Mouse (Mus musculus) layer of hippocampus, adult 11-12 months (tissue): Measurements from ENCODE around the gene Atp4a.
"Not testable (repeated sequence)": the region's sequence is repeated elsewhere in the genome, so short reads cannot be mapped to it uniquely, and the experiment has no call there.

Experiments
- DNase-seq: peaks from one replicate; pipeline ENCODE4 v3.0.0; 2022; ENCODE audit warnings: low spot score

The Atp4a gene

DNA sequence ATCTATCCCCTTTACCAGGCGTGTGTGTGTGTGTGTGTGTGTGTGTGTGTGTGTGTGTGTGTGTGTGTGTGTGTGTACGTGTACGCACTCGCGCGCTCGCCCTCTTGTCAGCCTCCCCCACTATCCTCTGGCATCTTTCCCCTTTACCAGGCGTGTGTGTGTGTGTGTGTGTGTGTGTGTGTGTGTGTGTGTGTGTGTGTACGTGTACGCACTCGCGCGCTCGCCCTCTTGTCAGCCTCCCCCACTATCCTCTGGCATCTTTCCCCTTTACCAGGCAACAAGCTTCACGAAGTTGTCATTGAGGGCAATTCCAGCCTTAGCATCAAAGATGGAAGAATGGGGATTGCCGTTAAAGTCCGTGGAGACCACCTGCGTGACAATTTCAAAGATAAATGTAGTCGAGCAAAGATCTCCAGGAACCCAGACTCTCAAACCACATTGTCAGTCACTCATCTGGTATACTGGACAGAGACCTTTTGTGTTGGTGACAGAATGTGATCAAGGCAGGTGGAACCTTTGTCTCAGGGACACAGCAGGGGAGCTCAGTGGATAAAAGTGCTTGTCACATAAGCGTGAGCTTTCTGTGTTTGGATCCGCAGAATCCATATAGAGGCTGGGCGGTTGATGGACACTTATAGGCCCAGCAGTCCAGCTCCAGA is 18.2 kb downstream of the Atp4a start:
- not testable (repeated sequence) for DNase-seq

DNA sequence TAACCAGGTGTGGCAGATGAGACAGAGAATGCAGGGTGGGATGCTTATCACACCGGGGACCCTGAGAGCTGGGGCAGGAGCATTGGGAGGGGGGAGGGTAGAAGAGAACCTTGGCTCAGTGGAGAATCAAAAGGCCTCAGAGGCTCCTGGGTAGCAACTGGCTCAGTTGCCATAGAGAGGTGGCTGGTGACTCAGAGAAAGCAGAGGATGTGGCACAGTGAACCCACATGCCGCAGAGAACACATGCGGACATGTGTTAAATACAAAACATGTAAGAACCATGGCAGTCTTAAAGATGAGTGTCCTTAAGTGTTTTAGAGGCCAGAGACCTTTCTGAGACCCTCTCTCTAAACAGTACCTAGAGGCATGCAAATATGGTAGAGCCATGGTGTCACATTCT is 24.2 kb downstream of the Atp4a start:
- no peak for DNase-seq

DNA sequence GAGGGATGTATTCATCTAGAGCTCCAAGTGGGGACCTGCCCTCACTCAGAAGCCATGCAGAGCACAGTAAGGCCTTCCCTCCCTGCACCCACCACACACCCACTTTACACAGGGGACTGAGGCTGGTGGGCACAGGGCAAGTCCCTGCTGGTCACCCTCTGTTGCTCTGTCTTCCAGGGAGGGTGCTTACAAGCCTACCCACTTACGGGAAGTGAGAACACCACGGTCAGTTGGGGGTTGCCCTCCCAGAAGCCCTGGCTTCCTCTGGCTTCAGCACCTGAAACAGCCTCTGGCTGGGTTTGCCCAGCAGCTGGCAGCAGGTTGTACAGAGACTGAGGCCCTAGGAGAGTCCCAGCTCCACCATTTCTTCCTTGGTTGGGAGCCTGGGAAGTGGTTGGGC is 30.6 kb downstream of the Atp4a start:
- DNase-seq, result not testable (repeated sequence)

DNA sequence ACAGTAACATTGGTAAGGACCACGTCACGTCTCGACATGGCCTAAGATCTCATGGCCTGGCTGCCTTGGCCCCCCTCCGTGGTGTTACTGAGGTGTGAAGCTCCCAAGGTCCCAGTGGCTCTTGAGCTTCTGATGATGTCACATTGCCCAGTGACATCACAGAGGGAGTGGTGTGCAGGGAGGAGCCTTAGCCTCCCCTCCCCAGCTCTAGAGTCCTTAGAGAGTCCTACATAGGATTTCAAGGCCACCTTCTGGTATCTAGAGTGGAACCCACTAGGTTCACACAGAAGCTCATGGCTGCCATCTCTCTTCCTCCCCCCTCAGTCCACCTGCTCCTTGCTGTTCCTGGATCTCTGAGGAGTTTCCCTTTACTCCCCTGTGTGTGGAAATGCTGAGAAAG is 31.6 kb downstream of the Atp4a start, which contains the start of gene Gapdhs:
Gapdhs (minus strand) TSS at position 65 of the 400 bp plus-strand sequence.
- DNase-seq, result not testable (repeated sequence)

DNA sequence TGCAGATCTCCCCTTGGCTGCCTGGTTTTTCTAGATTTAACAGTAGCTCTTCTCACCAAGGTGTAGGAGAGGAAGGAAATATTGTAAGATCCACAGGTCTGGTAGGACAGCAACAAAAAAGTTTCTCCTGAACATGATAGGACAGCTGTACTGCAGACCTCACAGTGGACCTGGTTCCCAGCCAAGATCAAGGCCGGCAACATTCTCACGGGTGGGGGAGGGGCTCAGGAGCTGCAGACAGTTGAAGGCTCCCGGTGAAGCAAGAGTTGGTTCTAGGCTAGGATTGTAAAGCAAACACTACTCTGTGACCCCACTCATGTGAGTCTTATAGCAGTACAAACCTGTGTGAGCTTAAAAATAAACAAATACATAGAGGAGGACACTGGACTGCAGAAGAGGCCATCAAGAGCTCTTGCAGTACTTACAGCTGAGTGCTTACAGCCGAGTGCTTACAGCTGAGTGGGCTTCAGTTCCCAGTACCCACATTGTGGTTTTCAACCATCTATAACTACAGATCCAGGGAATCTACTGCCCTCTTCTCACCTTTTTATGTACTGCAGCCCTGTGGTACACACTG is 32.1 kb downstream of the Atp4a start:
- DNase-seq, result no peak

DNA sequence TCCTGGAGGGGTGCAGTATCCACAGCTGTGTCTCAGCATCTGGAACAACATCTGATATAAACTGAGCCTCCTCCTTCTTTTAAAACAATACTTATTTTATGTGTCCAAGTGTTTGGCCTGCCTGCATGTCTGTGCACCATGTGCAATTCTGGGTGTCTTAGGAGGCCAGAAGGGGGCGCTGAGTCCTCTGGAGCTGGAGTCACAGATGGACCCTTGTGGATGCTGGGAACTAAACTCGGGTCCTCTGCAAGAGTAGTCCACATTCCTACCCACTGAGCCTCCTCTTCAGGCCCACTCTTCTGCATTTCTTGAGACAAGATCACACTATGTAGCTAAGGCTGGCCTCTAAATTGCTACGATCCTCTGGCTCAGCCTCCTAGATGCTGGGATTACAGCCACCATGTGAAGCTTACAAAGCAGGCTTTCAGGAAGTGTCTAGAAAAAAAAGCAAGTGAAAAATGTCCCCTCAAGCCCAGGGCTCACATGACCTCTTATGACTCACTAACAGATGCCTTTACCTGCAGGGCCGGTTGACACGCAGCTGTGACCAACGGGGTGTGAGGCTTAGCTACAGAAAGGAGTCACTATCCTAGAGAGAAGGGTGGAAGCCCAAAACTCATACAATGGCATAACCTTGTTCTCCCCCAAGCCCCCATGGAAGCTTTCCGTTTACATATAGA is 35.7 kb downstream of the Atp4a start:
- DNase-seq, result no peak

DNA sequence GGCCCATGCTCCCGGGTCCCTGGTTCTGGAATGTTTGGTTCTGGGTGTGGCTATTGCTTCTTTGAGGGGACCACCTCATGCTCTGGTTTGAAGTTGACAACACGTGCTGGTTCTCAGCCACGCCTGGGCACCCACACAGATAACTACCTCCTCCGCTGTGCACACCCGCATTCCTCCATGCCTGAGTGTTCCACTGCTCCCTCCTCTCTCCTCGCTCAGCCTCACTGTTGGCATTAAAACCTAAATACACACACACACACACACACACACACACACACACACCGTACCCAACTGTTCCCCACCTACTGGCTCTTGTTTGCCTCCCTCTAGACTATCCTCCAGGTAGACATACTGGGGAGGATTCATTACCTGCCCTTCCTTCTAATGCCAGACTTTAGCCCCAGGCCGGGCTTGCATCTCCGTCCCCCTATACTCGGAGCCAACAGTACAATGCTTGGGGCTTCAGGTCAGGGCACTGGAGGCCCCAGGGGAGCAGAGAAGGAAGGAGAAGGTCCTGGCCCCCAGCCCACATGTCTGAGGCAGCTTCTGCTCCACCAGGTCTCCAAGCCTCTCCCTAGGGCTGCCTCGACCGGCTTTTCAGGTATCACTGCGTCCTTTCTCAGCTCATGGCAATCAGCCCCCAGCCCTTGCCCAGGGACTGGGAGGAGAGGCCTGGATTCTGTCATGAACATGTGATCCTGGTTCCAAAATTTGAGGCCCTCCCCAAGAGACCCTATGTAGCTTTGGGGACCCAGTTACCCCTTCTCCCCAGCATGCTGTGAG is 38.0 kb downstream of the Atp4a start:
- DNase-seq, result no peak

DNA sequence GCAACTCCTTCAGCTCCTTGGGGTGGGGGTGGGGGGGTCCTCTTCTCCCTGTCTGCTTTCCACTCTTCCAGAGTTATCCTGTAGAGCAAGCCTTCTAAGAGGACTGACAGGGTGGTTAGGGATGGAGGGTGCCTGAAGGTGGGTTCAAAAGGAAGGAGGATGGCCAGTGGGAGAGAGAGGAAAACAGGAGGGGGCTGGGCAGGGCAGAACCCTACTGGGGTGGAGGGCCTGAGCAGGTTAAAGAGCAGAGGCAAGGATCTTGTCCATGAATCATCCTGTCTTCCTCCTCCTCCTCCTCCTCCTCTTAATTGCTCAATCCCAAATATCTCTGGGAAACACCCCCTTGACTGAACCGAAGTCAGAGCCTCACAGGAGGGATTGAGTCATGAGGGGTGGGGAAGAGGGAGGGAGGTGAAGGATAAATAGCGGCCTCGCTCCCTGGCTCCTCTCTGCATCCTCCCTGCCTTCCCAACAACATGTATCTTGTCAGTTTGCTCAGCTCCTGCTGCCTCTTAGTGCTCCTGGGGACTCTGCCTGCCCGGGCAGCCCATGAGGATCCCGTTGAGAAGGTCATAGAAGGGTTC is 39.2 kb downstream of the Atp4a start, which contains the start of gene Sbsn:
Sbsn (plus strand) TSS at position 386 of the 584 bp plus-strand sequence.
- no peak for DNase-seq

DNA sequence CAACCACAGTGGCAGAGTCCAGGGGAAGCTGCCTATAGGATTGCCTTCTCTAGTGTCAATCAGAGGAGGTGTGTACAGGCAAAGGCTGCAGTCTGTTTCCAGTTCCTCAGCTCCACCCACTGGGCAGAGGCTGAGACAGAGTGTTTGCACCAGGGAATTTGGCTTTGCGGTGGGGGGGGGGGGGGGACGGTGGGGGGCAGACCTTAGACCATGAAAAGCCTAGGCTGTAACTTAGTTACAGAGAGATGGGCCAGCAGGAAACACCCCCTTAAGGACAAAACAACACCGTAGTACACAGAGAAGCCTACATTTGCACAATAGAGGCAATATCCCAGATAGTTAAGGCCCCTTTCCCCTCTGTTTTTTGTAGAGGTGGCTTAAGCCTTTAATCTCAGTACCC is 45.0 kb downstream of the Atp4a start:
- no peak for DNase-seq

DNA sequence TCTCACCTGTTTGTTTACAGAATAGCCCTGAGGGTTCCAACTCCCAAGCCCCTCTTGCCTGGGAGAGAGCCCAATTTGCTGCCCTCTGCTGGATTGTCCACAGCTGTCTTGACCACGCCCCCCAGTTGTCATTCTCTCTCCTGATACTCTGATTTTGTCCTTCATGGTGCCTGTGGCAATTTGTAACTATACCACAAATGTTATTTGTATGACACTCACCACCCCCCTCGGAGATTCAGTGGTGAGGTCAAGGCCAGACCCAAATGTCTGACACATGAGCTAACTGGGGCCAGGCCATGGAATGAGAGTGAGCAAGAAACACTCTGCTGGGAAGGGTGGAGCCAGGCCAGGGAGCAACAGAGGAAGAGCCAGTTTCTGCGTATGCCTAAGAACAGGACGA is 46.8 kb downstream of the Atp4a start:
- no peak for DNase-seq

DNA sequence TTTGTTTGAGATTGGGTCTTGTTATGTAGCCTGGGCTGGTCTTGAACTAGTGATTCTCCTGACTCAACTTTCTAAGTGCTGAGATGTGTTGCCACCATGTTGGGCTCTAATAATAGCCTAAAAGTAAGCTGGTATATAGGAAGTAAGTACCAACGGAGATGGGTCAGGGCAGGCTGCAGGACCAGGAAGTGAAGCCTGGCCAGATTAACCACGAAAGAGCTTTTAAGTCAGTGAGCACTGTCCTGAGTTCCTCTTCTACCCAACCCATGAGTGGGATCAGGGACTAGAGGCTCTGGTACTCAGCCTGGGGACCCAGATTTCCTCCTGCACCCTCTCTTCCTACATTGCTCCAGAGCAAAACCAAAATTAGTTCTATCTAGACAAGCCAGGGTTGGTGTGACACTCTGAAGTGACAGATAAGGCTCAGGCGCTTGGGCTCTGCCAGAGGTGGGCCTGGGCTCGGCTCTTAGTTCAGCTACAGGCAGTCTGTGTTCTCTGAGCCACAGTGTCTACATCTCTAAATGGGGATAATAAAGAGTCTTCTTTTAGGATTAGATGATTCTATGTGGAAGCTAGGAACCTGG is 49.9 kb downstream of the Atp4a start:
- DNase-seq, result no peak

DNA sequence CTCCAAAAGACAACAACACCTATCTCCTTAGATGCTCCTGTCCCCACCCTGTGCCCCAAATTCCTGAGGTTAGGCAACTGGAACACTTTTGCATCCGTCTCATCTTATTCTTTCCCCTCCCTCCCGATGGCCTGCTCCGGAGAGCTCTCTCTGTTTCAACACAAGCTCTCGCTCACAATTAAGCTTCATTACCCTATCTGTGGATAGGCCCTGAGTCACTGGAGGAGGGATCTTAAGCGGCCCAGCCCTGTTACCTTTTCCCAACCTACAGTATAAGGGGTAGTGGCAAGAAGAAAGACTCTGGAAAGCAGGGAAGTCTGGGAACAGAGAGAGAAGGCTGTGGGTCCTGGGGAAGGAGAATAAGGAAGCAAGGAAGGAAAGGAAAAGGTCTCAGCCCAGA is 51.4 kb downstream of the Atp4a start, which contains the start of gene Dmkn:
Dmkn (plus strand) TSS at position 301 of the 400 bp plus-strand sequence.
- no peak for DNase-seq

DNA sequence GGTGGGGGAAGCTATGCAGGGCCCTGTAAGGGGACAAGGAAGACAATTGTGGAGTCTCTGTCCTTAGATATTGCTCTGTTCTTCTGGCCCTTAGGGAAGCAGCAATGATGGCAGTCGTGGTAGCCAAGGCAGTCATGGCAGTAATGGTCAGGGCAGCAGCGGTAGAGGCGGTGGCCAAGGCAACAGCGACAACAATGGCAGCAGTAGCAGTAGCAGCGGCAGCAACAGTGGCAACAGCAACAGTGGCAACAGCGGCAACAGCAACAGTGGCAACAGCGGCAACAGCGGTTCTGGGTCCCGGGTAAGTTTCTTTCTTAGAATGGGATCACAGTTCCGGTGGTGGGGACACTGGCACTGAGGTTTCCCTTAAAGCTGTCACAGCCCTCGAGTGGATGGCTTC is 53.2 kb downstream of the Atp4a start:
- no peak for DNase-seq

DNA sequence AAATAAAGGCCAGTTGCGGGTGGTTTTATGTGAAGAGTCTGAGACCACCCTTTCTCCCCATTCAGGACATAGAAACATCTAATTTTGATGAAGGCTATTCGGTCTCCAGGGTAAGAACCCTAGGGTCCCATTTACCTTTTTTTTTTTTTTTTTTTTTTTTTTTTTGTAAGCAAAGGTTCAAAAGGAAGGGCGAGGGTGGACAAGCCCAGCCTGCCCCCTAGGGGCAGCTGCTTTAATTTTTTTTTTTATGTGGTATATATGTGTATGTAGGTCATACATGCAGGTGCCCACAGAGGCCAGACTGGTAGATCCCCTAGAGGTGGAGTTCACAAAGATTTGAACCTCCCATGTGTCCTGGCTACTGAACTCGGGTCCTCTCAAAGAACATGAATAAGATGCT is 54.4 kb downstream of the Atp4a start:
- no peak for DNase-seq

DNA sequence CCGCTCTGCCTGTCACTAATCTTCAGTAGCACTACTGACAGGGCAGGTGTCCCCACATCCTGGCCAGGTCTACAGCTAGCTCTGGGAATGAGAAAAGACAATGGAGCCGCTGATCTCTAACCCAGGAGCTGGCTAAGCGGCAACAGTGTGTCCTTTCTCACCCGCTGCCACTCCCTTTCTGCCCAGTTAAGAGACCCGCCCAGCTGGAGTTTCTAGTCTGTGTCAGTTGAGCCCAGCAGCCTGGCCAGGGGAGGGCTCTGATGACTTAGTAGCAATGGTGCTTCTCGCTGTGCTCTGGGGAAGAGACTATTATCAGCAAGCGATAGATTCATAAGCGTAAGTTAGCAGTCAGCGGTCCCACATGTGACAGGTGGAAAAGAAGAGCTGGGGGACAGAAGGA is 57.2 kb downstream of the Atp4a start:
- no peak for DNase-seq
